Mouse (Mus musculus) intestine, embryonic 16.5 days (tissue): Measurements from ENCODE around the gene Marco. TPM values are rescaled to one million over a fixed set of nuclear protein-coding genes. Genes with fewer than 3 reads are reported as not detected.

Experiments used
- ATAC-seq: fragments of 200-750 bp; cut with Nextera tagmentation; 2 replicates; pipeline ENCODE4 v1.8.0; 2017; ENCODE audit warnings: moderate TSS enrichment, moderate library complexity
- H3K27ac ChIP-seq: fragments of 300-500 bp; sonication (generic); 2 replicates; pipeline ENCODE4 v1.5.1; 2014; ENCODE audit warnings: mild to moderate bottlenecking, low read length
- H3K27me3 ChIP-seq: fragments of 300-500 bp; sonication (generic); replicated peaks from 2 replicates; pipeline ENCODE4 v1.6.1; 2014; ENCODE audit warnings: low read length, control low read depth, mixed read lengths; ENCODE audit not compliant: control insufficient read depth, insufficient read depth
- H3K36me3 ChIP-seq: fragments of 300-500 bp; sonication (generic); 2 replicates; pipeline ENCODE4 v1.6.1; 2014; ENCODE audit warnings: low read length, control low read depth; ENCODE audit not compliant: control insufficient read depth, insufficient read depth
- H3K4me1 ChIP-seq: fragments of 300-500 bp; sonication (generic); 2 replicates; pipeline ENCODE4 v1.6.1; 2014; ENCODE audit warnings: low read length, control low read depth, mixed read lengths; ENCODE audit not compliant: control insufficient read depth, insufficient read depth
- H3K4me2 ChIP-seq: fragments of 300-500 bp; sonication (generic); 2 replicates; pipeline ENCODE4 v1.6.1; 2014; ENCODE audit warnings: low read depth, low read length, control low read depth
- H3K4me3 ChIP-seq: fragments of 300-500 bp; sonication (generic); 2 replicates; pipeline ENCODE4 v1.5.1; 2014; ENCODE audit warnings: mild to moderate bottlenecking, low read length
- H3K9ac ChIP-seq: fragments of 300-500 bp; sonication (generic); 2 replicates; pipeline ENCODE4 v1.6.1; 2014; ENCODE audit warnings: low read depth, low read length
- H3K9me3 ChIP-seq: fragments of 300-500 bp; sonication (generic); 2 replicates; pipeline ENCODE4 v1.6.1; 2016; ENCODE audit warnings: low read length, control low read depth; ENCODE audit not compliant: control insufficient read depth
- WGBS: fragments of 180-500 bp; shearing (Covaris S2); extraction: QIAGEN DNeasy Blood & Tissue Kit; methylation state at CpG from one replicate; pipeline ENCODE4 v1.1.7; 2014; 5-methylcytosine and 5-hydroxymethylcytosine counted together
- polyA plus RNA-seq: library from polyadenylated mRNA; unstranded; fragments of >200 nt; fragmentation: Nextera tagmentation; extraction: Ambion mirVana; gene quantifications from 2 replicates; pipeline ENCODE4 v1.2.1, GENCODE M21; 2015

Marco gene
- 0.34 and 0.56 TPM in 2 replicates for polyA plus RNA-seq

DNA sequence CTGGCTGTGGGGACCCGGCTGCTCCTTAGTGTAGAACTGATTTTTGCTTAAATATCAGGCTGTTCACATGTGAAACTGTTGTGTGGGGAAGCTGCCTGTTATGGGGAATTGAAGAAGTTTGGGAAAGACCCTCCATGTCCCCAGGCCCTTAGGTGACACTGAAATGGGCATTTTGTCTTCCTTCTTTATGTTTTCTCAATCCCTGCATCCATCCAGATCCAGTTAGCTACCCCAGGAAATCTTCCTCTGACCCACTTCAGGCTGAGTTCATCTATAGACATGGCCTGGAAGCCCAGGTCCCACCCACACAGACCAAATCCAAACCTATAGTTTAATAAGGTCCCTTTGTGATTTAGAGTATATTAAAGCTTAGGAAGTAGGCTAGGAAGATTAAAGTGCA, at the start of gene Marco:
Marco (minus strand) TSS at position 101 of the 400 bp plus-strand sequence.
- 57% methylated on average over 1 of the region's 1 CpGs for WGBS
- no peak for ATAC-seq
- Histone ChIP-seq H3K9ac (no peak within 1 kb of the TSS), H3K27me3 (no peaks in the 10 kb centered on the region), H3K9me3 (no peaks in the 10 kb centered on the region), H3K27ac (no peak within 1 kb of the TSS), H3K4me3 (no peak within 1 kb of the TSS), H3K4me2 (no peak within 1 kb of the TSS), H3K36me3 (no peaks in the 10 kb centered on the region), H3K4me1 (no peaks in the 10 kb centered on the region)

DNA sequence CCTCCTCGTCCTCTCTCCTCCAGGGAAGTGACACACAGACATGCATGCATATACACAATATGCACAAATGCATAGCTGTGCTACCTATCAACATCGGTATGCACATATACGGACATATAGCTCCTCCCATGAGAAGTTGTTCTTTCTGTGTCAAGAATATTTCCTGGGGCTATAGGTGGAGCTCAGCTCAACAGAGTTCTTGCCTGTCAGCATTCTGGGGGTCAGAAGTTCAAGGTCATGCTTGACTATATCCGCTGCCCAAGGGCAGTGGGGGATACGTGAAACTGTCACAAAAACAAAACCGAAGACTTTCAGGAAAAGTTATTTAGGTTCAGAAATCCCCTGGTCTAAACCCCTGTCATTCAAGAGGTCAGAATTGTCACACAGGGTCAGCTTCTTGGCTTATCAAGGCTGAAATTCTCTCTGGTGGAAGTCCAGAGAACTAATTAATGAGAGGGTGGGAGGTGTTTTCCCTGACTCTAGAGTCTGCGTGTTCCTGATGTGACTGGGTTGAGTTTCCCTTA, 34.7 kb upstream of the Marco start:
- WGBS: 65% methylated on average over 7 of the region's 7 CpGs
- ATAC-seq: no peak

DNA sequence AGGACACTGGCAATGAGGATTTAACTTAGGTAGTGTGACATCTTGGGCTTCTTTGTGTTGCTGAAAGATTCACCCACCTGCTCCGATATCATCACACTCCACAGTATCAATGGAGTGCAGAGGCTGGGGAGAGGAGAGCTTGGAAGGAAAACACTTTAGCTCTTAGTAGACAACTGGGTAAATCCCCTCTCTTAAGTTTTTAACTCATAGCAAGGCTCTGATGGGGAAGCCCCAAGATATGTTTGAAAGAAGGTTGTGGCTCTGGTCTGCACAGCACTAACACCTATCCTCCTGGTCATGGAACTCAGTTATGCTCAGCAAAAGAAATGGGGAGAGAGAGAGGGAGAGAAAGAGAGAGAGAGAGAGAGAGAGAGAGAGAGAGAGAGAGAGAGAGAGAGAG, 32.2 kb upstream of the Marco start:
- Histone ChIP-seq H3K27me3 (no peaks in the 10 kb centered on the region), H3K36me3 (no peaks in the 10 kb centered on the region), H3K9ac (no peak overlapping the region), H3K4me3 (no peak overlapping the region), H3K4me1 (no peaks in the 10 kb centered on the region), H3K9me3 (no peaks in the 10 kb centered on the region), H3K4me2 (no peak overlapping the region), H3K27ac (no peak overlapping the region)
- no peak for ATAC-seq
- WGBS: 91% methylated on average over 1 of the region's 1 CpGs

More for the DNA sequence above, 34.7 kb upstream of the Marco start:
- H3K27me3 ChIP-seq: no peaks in the 10 kb centered on the region
- H3K4me3 ChIP-seq: no peak overlapping the region
- H3K4me2 ChIP-seq: no peak overlapping the region
- no peaks in the 10 kb centered on the region for H3K36me3 ChIP-seq
- H3K9ac ChIP-seq: no peak overlapping the region
- no peaks in the 10 kb centered on the region for H3K4me1 ChIP-seq
- no peak overlapping the region for H3K27ac ChIP-seq
- H3K9me3 ChIP-seq: no peaks in the 10 kb centered on the region

DNA sequence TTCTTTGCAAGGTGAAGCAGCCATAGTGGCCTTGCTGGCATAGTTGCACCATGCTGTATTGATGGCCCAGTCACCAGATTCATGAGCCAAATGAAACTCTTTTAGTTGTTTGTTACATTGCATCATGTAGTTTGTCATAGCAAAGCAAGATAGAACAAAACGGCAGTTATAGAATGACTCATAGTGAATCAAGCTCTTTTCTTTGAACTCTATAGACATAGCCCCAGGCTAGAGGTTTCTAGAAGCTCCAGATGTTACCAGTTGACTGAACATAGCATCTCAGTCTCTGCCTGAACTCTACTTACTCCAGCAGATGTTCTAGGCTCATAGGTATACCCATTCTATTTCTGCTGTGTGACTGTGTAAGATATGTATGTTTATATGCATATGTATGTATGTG, 31.1 kb upstream of the Marco start:
- Histone ChIP-seq H3K9ac (no peak overlapping the region), H3K27me3 (no peaks in the 10 kb centered on the region), H3K9me3 (no peaks in the 10 kb centered on the region), H3K4me2 (no peak overlapping the region), H3K36me3 (no peaks in the 10 kb centered on the region), H3K4me1 (no peaks in the 10 kb centered on the region), H3K27ac (no peak overlapping the region), H3K4me3 (no peak overlapping the region)
- 88% methylated on average over 1 of the region's 1 CpGs for WGBS
- ATAC-seq: no peak

DNA sequence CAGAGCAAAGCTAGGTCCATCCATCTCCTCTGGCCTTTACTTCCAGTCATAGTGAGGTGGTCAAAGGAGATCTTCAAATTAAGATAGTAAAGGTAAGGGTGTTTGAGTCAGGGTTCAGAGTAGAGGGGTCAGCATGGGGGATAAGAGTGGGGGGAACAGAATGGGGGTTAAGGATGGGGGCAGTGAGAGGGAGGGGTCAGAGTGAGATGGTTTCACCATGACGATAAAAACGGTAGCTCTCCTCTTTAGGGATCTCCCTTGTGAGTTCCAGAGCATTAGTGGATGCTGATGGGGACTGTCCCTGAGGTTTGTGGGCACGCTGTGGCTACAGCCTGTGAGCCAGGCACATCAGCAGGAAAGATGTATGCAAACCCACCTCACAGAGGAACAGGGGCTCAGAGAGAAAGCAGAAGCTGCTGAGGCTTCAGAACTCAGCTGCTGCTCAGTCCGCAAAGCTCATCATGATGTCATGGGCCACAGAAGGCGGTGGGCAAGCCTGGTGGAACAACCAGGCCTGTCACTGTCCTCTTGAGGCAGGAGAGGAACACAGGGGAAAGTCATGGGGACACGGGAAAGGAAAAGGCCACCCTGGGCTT, 27.6 kb upstream of the Marco start:
- H3K4me2 ChIP-seq: no peak overlapping the region
- no peak overlapping the region for H3K9ac ChIP-seq
- H3K27ac ChIP-seq: no peak overlapping the region
- H3K4me3 ChIP-seq: no peak overlapping the region
- no peak for ATAC-seq
- no peaks in the 10 kb centered on the region for H3K4me1 ChIP-seq
- H3K27me3 ChIP-seq: no peaks in the 10 kb centered on the region
- H3K9me3 ChIP-seq: no peaks in the 10 kb centered on the region
- WGBS: 75% methylated on average over 6 of the region's 6 CpGs
- H3K36me3 ChIP-seq: no peaks in the 10 kb centered on the region

- Histone ChIP-seq H3K36me3 (no peaks in the 10 kb centered on the region), H3K27me3 (no peaks in the 10 kb centered on the region), H3K4me3 (no peak overlapping the region), H3K9me3 (no peaks in the 10 kb centered on the region), H3K4me1 (no peaks in the 10 kb centered on the region), H3K9ac (no peak overlapping the region), H3K4me2 (no peak overlapping the region), H3K27ac (no peak overlapping the region)
- no peak for ATAC-seq
- 63% methylated on average over 3 of the region's 3 CpGs for WGBS
Observed at GRCm38 (mm10) chr1:120531770-120532169, 26.9 kb upstream of the Marco start.

- Histone ChIP-seq H3K27me3 (no peaks in the 10 kb centered on the region), H3K36me3 (no peaks in the 10 kb centered on the region), H3K27ac (no peak overlapping the region), H3K4me2 (no peak overlapping the region), H3K9ac (no peak overlapping the region), H3K4me1 (no peaks in the 10 kb centered on the region), H3K4me3 (no peak overlapping the region), H3K9me3 (no peaks in the 10 kb centered on the region)
- WGBS: 72% methylated on average over 2 of the region's 2 CpGs
- ATAC-seq: no peak
Observed at GRCm38 (mm10) chr1:120529881-120530280, 25.1 kb upstream of the Marco start.

DNA sequence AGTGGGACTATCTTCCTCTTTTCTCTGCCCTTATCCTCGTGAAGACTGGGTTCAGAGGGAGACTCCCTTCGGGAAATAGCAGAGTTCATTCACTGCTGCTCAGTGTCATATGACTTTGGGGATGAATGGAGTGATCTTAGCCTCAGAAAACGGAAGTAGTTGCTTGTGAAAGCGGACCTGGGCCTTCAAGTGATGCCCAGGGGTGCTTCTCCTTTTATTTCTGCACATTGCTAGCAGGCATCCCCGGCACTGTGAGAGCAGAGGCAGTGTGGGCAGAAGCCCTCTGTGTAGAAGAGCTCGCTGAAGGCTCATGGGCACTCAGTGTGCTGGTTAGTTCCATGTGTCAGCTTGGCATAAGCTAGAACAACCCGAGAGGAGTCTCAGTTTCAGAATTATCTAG, 12.8 kb upstream of the Marco start:
- no peak for ATAC-seq
- H3K4me2 ChIP-seq: no peak overlapping the region
- H3K27me3 ChIP-seq: no peaks in the 10 kb centered on the region
- H3K9ac ChIP-seq: no peak overlapping the region
- H3K4me1 ChIP-seq: no peaks in the 10 kb centered on the region
- no peaks in the 10 kb centered on the region for H3K36me3 ChIP-seq
- H3K4me3 ChIP-seq: no peak overlapping the region
- H3K27ac ChIP-seq: no peak overlapping the region
- 68% methylated on average over 7 of the region's 7 CpGs for WGBS
- no peaks in the 10 kb centered on the region for H3K9me3 ChIP-seq

GRCm38 (mm10) chr1:120510311-120510710, 5.5 kb upstream of the Marco start:
- no peaks in the 10 kb centered on the region for H3K9me3 ChIP-seq
- no peaks in the 10 kb centered on the region for H3K36me3 ChIP-seq
- H3K27ac ChIP-seq: no peak overlapping the region
- no peaks in the 10 kb centered on the region for H3K27me3 ChIP-seq
- ATAC-seq: no peak
- H3K4me2 ChIP-seq: no peak overlapping the region
- H3K4me1 ChIP-seq: no peaks in the 10 kb centered on the region
- WGBS: 56% methylated on average over 3 of the region's 3 CpGs
- no peak overlapping the region for H3K9ac ChIP-seq
- no peak overlapping the region for H3K4me3 ChIP-seq

DNA sequence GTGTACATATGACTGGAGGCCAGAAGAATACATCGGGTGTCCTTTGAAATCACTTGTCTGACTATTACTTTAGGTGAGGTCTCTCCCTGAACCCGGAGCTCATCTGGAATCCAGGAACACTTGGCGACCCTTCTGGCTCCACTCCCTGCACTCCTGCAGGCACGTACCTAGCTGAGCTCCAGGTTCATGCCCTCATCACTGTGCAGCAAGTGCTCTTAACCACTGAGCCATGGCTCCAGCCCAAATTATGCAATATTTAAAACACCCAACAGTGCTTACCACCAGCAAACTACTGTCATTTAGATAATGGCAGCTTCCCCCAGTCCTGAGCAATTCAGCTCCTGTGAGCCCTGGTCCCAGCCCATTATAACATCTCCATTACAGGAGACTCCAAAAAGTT, 4.2 kb upstream of the Marco start:
- Histone ChIP-seq H3K4me3 (no peak overlapping the region), H3K27me3 (no peaks in the 10 kb centered on the region), H3K27ac (no peak overlapping the region), H3K9ac (no peak overlapping the region), H3K36me3 (no peaks in the 10 kb centered on the region), H3K4me2 (no peak overlapping the region), H3K9me3 (no peaks in the 10 kb centered on the region), H3K4me1 (no peaks in the 10 kb centered on the region)
- 90% methylated on average over 4 of the region's 4 CpGs for WGBS
- ATAC-seq: no peak
